Mouse (Mus musculus) heart, postnatal 25 days (tissue): ENCODE results near the gene Scaf4. TPM values are rescaled to one million over a fixed set of nuclear protein-coding genes. Genes with fewer than 3 reads are reported as not detected.
"Not testable (repeated sequence)": the region's sequence is repeated elsewhere in the genome, so short reads cannot be mapped to it uniquely, and the experiment has no call there.

Source experiments
- DNase-seq: peaks from one replicate; pipeline ENCODE4 v3.0.0; 2022; ENCODE audit warnings: low spot score
- intact Hi-C: fragments of 180-260 bp; cut with DNase I; formaldehyde crosslinking; loops from one replicate; pipeline ENCODE4 v1.15.1; 2025
- total RNA-seq, 2 experiments: library from RNA; stranded (reverse); gene quantifications; 2 replicates each; pipeline ENCODE4 v1.2.3; 2021

The Scaf4 gene
- total RNA-seq, 2 experiments from 2014 or later: 17.5 to 21.8 TPM

GRCm38 (mm10) chr16:90297479-90298425, 13.4 kb upstream of the Scaf4 start:
- DNase-seq: no peak
- intact Hi-C loops: no loop called here

- intact Hi-C loops: no loop called here
- no peak for DNase-seq
Measured at GRCm38 (mm10) chr16:90291675-90292074, 7.4 kb upstream of the Scaf4 start.

- DNase-seq: no peak
- intact Hi-C loops: no loop called here
Measured at GRCm38 (mm10) chr16:90290962-90291361, 6.7 kb upstream of the Scaf4 start.

GRCm38 (mm10) chr16:90284916-90285315, 613 bp upstream of the Scaf4 start:
- DNase-seq: no peak
- intact Hi-C loops: loop anchor here (5.0 kb wide), 1 partner anchor 88 kb away; no protein-coding TSS in a partner anchor

GRCm38 (mm10) chr16:90283266-90283904, 918 bp downstream of the Scaf4 start:
- intact Hi-C loops: loop anchor here (1.0 to 5.0 kb wide), 2 partner anchors 62 to 86 kb away; no protein-coding TSS in a partner anchor
- peak; percentile 18 for DNase-seq

GRCm38 (mm10) chr16:90282620-90283265, 1.6 kb downstream of the Scaf4 start:
- no peak for DNase-seq
- intact Hi-C loops: loop anchor here (1.0 to 5.0 kb wide), 2 partner anchors 61 to 85 kb away; no protein-coding TSS in a partner anchor

- no peak for DNase-seq
- intact Hi-C loops: loop anchor here (5.0 kb wide), 1 partner anchor 84 kb away; no protein-coding TSS in a partner anchor
Measured at GRCm38 (mm10) chr16:90281406-90281805, 2.9 kb downstream of the Scaf4 start.

- intact Hi-C loops: loop anchor here (5.0 kb wide), 1 partner anchor 84 kb away; no protein-coding TSS in a partner anchor
- DNase-seq: no peak
Measured at GRCm38 (mm10) chr16:90280989-90281388, 3.3 kb downstream of the Scaf4 start.

- intact Hi-C loops: loop anchor here (5.0 kb wide), 1 partner anchor 83 kb away; no protein-coding TSS in a partner anchor
- no peak for DNase-seq
Measured at GRCm38 (mm10) chr16:90280515-90280914, 3.8 kb downstream of the Scaf4 start.

GRCm38 (mm10) chr16:90279058-90279457, 5.2 kb downstream of the Scaf4 start:
- DNase-seq: no peak
- intact Hi-C loops: no loop called here

- no peak for DNase-seq
- intact Hi-C loops: no loop called here
Measured at GRCm38 (mm10) chr16:90275521-90275920, 8.8 kb downstream of the Scaf4 start.

GRCm38 (mm10) chr16:90266581-90266980, 17.7 kb downstream of the Scaf4 start:
- intact Hi-C loops: no loop called here
- no peak for DNase-seq

GRCm38 (mm10) chr16:90265106-90265505, 19.2 kb downstream of the Scaf4 start:
- intact Hi-C loops: no loop called here
- no peak for DNase-seq

- DNase-seq: no peak
- intact Hi-C loops: no loop called here
Measured at GRCm38 (mm10) chr16:90264021-90264420, 20.3 kb downstream of the Scaf4 start.

GRCm38 (mm10) chr16:90261791-90262190, 22.5 kb downstream of the Scaf4 start:
- intact Hi-C loops: no loop called here
- DNase-seq: no peak

- no peak for DNase-seq
- intact Hi-C loops: no loop called here
Measured at GRCm38 (mm10) chr16:90260097-90260496, 24.2 kb downstream of the Scaf4 start.

GRCm38 (mm10) chr16:90259623-90260022, 24.7 kb downstream of the Scaf4 start:
- intact Hi-C loops: no loop called here
- no peak for DNase-seq

- no peak for DNase-seq
- intact Hi-C loops: no loop called here
Measured at GRCm38 (mm10) chr16:90258950-90259349, 25.4 kb downstream of the Scaf4 start.

- no peak for DNase-seq
- intact Hi-C loops: no loop called here
Measured at GRCm38 (mm10) chr16:90252521-90252920, 31.8 kb downstream of the Scaf4 start.

GRCm38 (mm10) chr16:90251256-90251655, 33.0 kb downstream of the Scaf4 start:
- DNase-seq, intact Hi-C loops: not testable (repeated sequence)
